10 mouse cellular contexts compared by ENCODE assay signal in the genomic region with DNA sequence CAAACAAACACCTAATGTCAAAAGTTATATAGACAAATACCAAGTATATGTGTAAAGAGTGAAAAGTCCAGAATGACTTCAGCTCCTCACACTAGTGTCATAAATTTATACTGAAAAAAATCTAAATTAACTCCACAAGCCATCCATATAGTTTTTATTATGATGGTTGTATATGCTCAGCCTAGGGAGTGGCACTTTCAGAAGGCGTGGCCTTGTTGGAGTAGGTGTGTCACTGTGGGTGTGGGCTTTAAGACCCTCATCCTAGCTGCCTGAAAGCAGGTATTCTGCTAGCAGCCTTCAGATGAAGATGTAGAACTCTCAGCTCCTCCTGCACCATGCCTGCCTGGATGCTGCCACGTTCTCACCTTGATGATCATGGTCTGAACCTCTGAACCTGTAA. TPM values are rescaled to one million over a fixed set of nuclear protein-coding genes. Genes with fewer than 3 reads are reported as not detected.
DNase-seq lines count a peak whose midpoint lies in the region; ATAC-seq and TF ChIP-seq lines count a peak whose summit lies in the region.
"Not testable (repeated sequence)": the region's sequence is repeated elsewhere in the genome, so short reads cannot be mapped to it uniquely, and the experiment has no call there.
"Had no signal": no experiment of that assay in that cellular context is flagged by ENCODE, and none has a peak within 500 bp of the region (broad histone marks: within the 10 kb centered on the region; RNA-seq: fewer than 3 reads in every experiment).

No protein-coding gene starts in this region.

- not testable (repeated sequence) for H3K27me3 ChIP-seq in E14TG2a.4 (ENCODE audit: insufficient read depth, low read length); midbrain, embryonic 11.5 days (ENCODE audit: control insufficient read depth, insufficient read depth, low read length)

- ATAC-seq in midbrain, embryonic 11.5 days (ENCODE audit: low FRiP score) = not testable (repeated sequence)

- DNase-seq in ES-E14 (ENCODE audit: low read depth, low spot score) = not testable (repeated sequence)
- peak; percentile 86 for DNase-seq in R1 (ENCODE audit: low read depth, low spot score)
- DNase-seq in ZHBTc4 (ENCODE audit: low read depth, low spot score) = peak; percentile 43
- peak; percentile 83 for DNase-seq in heart, adult 11 months
- peak; percentile 62 for DNase-seq in midbrain, embryonic 11.5 days (ENCODE audit: low spot score, missing footprints)

- H3K9me3 ChIP-seq in E14TG2a.4 (ENCODE audit: low read length) = peaks cover 45% of the 10 kb centered on the region
- not testable (repeated sequence) for H3K9me3 ChIP-seq in ES-E14 (ENCODE audit: control insufficient read depth, insufficient read depth, low read depth, low read length); midbrain, embryonic 11.5 days (ENCODE audit: control insufficient read depth, low read length)

- H3K36me3 ChIP-seq in E14TG2a.4 (ENCODE audit: insufficient read depth, low read length) (peaks cover 83% of the 10 kb centered on the region), ES-E14 (ENCODE audit: control insufficient read depth, insufficient read depth, low read length, poor library complexity, severe bottlenecking) (peaks cover 31% of the 10 kb centered on the region)
- peaks cover 28% of the 10 kb centered on the region for H3K36me3 ChIP-seq in midbrain, embryonic 11.5 days (ENCODE audit: control insufficient read depth, insufficient read depth, low read length)

- not testable (repeated sequence) for H3K4me2 ChIP-seq in midbrain, embryonic 11.5 days

- peaks cover 90% of the 10 kb centered on the region for H3K4me1 ChIP-seq in E14TG2a.4 (replicated peaks; ENCODE audit: low read depth, low read length)
- H3K4me1 ChIP-seq in ES-E14 (ENCODE audit: control insufficient read depth in 2 of 2, insufficient read depth in 2 of 2, low read length in 2 of 2, poor library complexity in 1 of 2); midbrain, embryonic 11.5 days (ENCODE audit: control insufficient read depth, insufficient read depth, low read length): not testable (repeated sequence)

- peak overlapping the region; percentile 97; the same call in 1 of the 2 replicates for H3K27ac ChIP-seq in ES-E14 (ENCODE audit: insufficient read depth, low read depth, low read length, poor library complexity, severe bottlenecking)
- not testable (repeated sequence) for H3K27ac ChIP-seq in midbrain, embryonic 11.5 days (ENCODE audit: low read depth, low read length)

- peak overlapping the region; percentile 78; the same call in 1 of the 2 replicates for H3K9ac ChIP-seq in ES-E14 (ENCODE audit: insufficient read depth, low read depth, low read length, poor library complexity, severe bottlenecking)
- H3K9ac ChIP-seq in midbrain, embryonic 11.5 days (ENCODE audit: low read length) = not testable (repeated sequence)

- in situ Hi-C loops in ES-E14 (cut with MboI; ENCODE audit: low sequenced_read_pairs in 2 of 2, unreplicated experiment in 2 of 2) = not testable (repeated sequence)

- TF ChIP-seq CTCF in E14TG2a.4 (conservative IDR thresholded peaks at IDR 0.05; ENCODE audit: low read length) = not testable (repeated sequence)

- 96% methylated on average over 2 of the region's 2 CpGs for WGBS in midbrain, embryonic 11.5 days

- H3K4me3 ChIP-seq in E14TG2a.4 (replicated peaks; ENCODE audit: low read length) (peak overlapping the region; percentile 80), ES-E14 (ENCODE audit: insufficient read depth in 1 of 2, low read depth in 1 of 2, low read length in 2 of 2, poor library complexity in 1 of 2, severe bottlenecking in 1 of 2) (peak overlapping the region in 1 of 2 experiments; percentile 61; a peak in 1 of 4 replicates)
- not testable (repeated sequence) for H3K4me3 ChIP-seq in midbrain, embryonic 11.5 days (ENCODE audit: low read depth, low read length)

RNA-seq across cellular contexts. Expression of gene Adprh, which starts 6.4 kb away (rescaled TPM):
- total RNA-seq in ES-E14 (2012; rRNA removed) = 70.2 and 121 TPM in 2 replicates
- 122 and 134 TPM in 2 replicates for polyA plus RNA-seq in midbrain, embryonic 11.5 days (2014; fragmentation: Nextera tagmentation; extraction: Ambion mirVana)

RNA-seq across cellular contexts. Expression of gene Cd80, which starts 9.2 kb away (rescaled TPM):
- 11.1 and 15.2 TPM in 2 replicates for total RNA-seq in ES-E14 (2012; rRNA removed)
- 0.42 and 0.65 TPM in 2 replicates for polyA plus RNA-seq in midbrain, embryonic 11.5 days (2014; fragmentation: Nextera tagmentation; extraction: Ambion mirVana)
- polyA plus RNA-seq: adrenal gland, adult 2 months had no signal

RNA-seq across cellular contexts. Expression of gene Pla1a, which starts 13.2 kb away (rescaled TPM):
- 4.9 and 6.0 TPM in 2 replicates for total RNA-seq in ES-E14 (2012; rRNA removed)
- 0.23 and 0.59 TPM in 2 replicates for polyA plus RNA-seq in midbrain, embryonic 11.5 days (2014; fragmentation: Nextera tagmentation; extraction: Ambion mirVana)
- total RNA-seq: MEL had no signal
- polyA plus RNA-seq: activated CD4-positive, CD25-positive, alpha-beta regulatory T cell, adult 4 months; G1E had no signal
